Mouse (Mus musculus) ES-Bruce4 (cell line): ENCODE results near the gene Hinfp. TPM values are rescaled to one million over a fixed set of nuclear protein-coding genes. Genes with fewer than 3 reads are reported as not detected.

Experiments
- H3K27ac ChIP-seq: 2 replicates; pipeline ENCODE4 v1.5.1; 2012; ENCODE audit warnings: low read length, inconsistent platforms; ENCODE audit not compliant: insufficient read depth
- H3K27me3 ChIP-seq: 2 replicates; pipeline ENCODE4 v1.6.1; 2012; ENCODE audit warnings: mild to moderate bottlenecking, low read length, inconsistent platforms; ENCODE audit not compliant: control insufficient read depth, poor library complexity, insufficient read depth, severe bottlenecking
- H3K36me3 ChIP-seq: 2 replicates; pipeline ENCODE4 v1.6.1; 2012; ENCODE audit warnings: inconsistent platforms, mild to moderate bottlenecking, low read length, moderate library complexity; ENCODE audit not compliant: control insufficient read depth, poor library complexity, insufficient read depth, severe bottlenecking
- H3K4me1 ChIP-seq: one replicate; pipeline ENCODE4 v1.8.1; 2011; ENCODE audit warnings: low read length; ENCODE audit not compliant: control insufficient read depth, insufficient read depth
- H3K4me3 ChIP-seq: 2 replicates; pipeline ENCODE4 v1.5.1; 2011; ENCODE audit warnings: low read depth, mild to moderate bottlenecking, low read length
- H3K9ac ChIP-seq: 2 replicates; pipeline ENCODE4 v1.6.1; 2012; ENCODE audit warnings: low read depth, mild to moderate bottlenecking, inconsistent platforms; ENCODE audit not compliant: poor library complexity, severe bottlenecking
- H3K9me3 ChIP-seq: replicated peaks from 2 replicates; pipeline ENCODE4 v1.6.1; 2012; ENCODE audit warnings: mild to moderate bottlenecking, low read length, inconsistent platforms; ENCODE audit not compliant: control insufficient read depth, poor library complexity, insufficient read depth, severe bottlenecking
- CTCF ChIP-seq: IDR thresholded peaks from one replicate; pipeline ENCODE4 v1.8.1; 2011; ENCODE audit warnings: low read depth, low read length
- EP300 ChIP-seq: IDR thresholded peaks from 2 replicates; pipeline ENCODE4 v1.6.1; 2011; ENCODE audit warnings: low read depth, low read length; ENCODE audit not compliant: insufficient read depth
- POLR2A ChIP-seq: IDR thresholded peaks from one replicate; pipeline ENCODE4 v1.8.1; 2011; ENCODE audit warnings: low read length; ENCODE audit not compliant: insufficient read depth
- polyA plus RNA-seq: library from polyadenylated mRNA; stranded (reverse); fragments of >200 nt; gene quantifications from 2 replicates; pipeline ENCODE4 v1.2.4, GENCODE M21; 2011; ENCODE audit warnings: low read depth; ENCODE audit not compliant: missing spikeins, insufficient read depth, insufficient read length

The Hinfp gene
- polyA plus RNA-seq, 1 experiment = 27.8 TPM

DNA sequence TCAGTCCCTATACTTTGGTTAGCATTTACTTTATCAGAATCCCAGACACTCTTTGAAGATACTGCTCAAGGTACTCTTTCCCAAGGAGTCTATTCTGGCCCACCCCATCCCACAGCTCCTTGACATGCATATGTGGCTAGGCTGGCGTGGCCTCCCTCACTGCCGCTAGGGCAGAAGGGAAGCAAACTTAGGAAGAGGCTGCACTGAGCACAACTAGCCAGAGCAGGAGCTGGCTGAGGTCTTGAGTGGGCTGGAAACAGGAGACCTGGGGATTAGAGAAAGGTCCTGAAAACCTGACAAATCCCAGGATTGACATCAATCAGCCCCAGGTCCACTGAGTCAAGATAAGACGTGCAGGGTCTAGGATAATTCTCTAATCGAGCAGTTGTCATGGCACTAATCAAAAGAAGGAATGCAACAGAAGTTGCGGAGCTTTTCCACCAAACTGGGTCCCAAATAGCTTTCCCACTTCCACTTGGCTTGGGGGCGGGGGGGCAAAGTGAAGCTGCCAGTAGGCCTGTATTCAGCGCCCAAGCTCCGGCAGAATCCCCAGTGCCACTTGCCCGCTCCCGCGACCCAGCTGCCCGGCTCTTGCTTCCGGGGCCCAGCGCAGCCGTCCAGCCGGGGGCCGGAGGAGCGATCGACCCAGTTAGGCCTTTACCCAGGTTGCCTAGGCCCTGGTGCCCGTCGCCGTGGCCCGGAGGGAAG, 38.0 kb downstream of the Hinfp start:
- H3K36me3 ChIP-seq = no peaks in the 10 kb centered on the region
- H3K9ac ChIP-seq = peak overlapping the region; percentile 77
- peak overlapping the region; percentile 57 for H3K4me3 ChIP-seq
- H3K27ac ChIP-seq = no peak overlapping the region
- no peaks in the 10 kb centered on the region for H3K9me3 ChIP-seq
- TF ChIP-seq CTCF = no peak
- no peak for TF ChIP-seq EP300
- no peak for TF ChIP-seq POLR2A
- H3K27me3 ChIP-seq = no peaks in the 10 kb centered on the region
- no peaks in the 10 kb centered on the region for H3K4me1 ChIP-seq

DNA sequence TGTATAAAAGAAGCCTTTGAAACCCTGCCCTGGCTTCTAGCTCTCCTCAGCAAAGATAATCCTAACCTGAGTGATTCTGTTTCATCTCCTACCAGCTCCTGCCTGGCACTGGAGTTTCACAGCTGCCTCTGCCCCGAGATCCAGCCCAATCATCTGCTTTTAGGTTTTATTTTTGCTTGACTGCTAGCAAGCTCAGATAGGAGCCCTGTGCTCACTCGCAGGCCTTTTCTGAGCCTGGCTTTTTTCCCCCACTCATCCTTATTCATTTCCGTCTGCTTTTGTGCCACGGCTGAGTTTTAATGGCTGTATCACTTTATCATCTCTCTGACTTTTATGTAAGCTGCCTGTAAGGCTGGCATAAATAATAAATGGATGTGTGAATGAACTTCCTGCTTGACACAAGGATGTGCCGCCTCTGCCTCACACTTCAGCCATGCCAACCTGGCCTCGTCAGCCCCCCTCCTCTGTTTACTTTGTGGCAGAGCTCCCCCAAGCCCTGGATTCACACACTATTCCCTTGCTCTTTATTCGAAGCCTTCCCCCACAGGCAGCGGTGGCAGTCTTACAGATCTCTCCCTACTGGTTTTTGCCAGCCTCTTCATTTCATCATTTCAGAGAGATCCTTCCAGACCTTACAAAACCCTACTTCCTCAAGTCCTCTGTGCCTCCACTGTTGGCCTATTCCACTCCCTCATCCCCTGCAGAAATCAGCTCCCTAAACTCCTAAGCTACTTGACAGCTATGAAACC, 38.8 kb downstream of the Hinfp start:
- H3K27ac ChIP-seq = no peak overlapping the region

DNA sequence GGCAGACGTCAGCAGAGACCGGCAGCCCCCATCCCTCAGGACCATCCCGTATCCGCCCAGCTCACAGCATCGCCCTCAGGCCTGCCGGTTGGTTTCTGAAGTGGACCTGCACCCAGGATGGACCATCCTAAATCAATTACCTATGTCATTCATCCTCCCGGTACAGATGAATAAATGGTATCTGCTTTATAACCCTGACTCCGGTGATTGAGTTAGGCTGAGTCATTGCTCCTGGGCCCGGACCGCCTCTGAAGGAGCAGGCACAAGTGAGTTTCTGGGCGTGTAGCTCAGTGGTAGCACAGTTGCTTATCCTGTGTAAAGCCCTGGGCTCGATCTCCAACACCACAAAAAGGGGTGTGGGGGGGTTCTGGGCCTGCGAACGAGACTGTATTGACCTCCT, 44.1 kb downstream of the Hinfp start:
- TF ChIP-seq POLR2A = no peak
- TF ChIP-seq CTCF = no peak
- no peak for TF ChIP-seq EP300
- no peak overlapping the region for H3K4me3 ChIP-seq
- no peak overlapping the region for H3K27ac ChIP-seq
- H3K4me1 ChIP-seq = no peaks in the 10 kb centered on the region
- no peak overlapping the region for H3K9ac ChIP-seq
- no peaks in the 10 kb centered on the region for H3K27me3 ChIP-seq
- H3K36me3 ChIP-seq = no peaks in the 10 kb centered on the region
- no peaks in the 10 kb centered on the region for H3K9me3 ChIP-seq

More for the DNA sequence above, 38.8 kb downstream of the Hinfp start:
- Histone ChIP-seq H3K4me1 (no peaks in the 10 kb centered on the region), H3K4me3 (no peak overlapping the region), H3K9me3 (no peaks in the 10 kb centered on the region), H3K27me3 (no peaks in the 10 kb centered on the region), H3K36me3 (no peaks in the 10 kb centered on the region), H3K9ac (no peak overlapping the region)
- TF ChIP-seq POLR2A (no peak), EP300 (no peak), CTCF (no peak)

DNA sequence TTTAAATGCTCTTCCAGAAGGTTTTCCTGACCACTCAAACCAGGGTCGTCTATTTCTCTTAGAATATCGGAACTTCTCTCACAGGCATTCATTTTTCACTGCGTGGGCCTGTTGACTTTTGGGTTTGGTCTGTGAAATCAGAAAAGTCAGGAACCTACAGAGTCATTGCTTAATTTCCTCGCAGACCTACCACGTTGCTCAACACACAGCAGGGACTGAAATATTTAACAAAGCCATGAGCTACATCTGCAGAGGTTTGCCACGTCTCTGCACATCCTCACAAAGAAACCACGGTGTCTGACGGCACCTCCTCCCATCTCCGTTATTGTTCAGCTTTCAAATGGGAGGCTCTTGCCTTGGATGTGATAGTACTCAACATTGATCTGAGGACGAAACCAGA, 46.5 kb downstream of the Hinfp start:
- no peaks in the 10 kb centered on the region for H3K36me3 ChIP-seq
- H3K27ac ChIP-seq = no peak overlapping the region
- no peak overlapping the region for H3K4me3 ChIP-seq
- H3K4me1 ChIP-seq = no peaks in the 10 kb centered on the region
- H3K9ac ChIP-seq = no peak overlapping the region
- no peak for TF ChIP-seq POLR2A
- no peak for TF ChIP-seq CTCF
- no peak for TF ChIP-seq EP300
- no peaks in the 10 kb centered on the region for H3K27me3 ChIP-seq
- no peaks in the 10 kb centered on the region for H3K9me3 ChIP-seq

DNA sequence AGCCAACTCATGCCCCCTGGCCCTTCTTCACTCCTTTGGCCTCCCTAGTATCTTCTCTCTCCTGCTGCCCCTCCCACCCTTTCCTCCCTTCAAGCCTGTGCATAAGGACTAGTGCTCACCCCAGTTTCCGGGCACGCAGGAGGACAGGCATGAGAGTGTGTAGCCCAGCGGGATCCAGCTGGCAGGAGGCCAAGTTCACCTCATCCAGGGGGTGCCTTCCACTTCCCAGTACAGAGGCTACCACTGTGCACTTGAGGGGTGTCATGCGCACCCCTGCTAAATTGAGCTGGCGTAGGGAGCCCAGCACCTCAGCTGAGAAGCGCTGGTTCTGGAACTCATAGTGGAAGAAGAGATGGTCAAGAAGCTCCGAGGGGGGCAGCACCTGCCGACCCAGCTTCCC, 49.3 kb downstream of the Hinfp start:
- TF ChIP-seq CTCF (no peak), POLR2A (no peak), EP300 (no peak)
- Histone ChIP-seq H3K4me1 (no peaks in the 10 kb centered on the region), H3K9me3 (no peaks in the 10 kb centered on the region), H3K4me3 (peak overlapping the region; percentile 5; the same call in 1 of the 2 replicates), H3K27me3 (no peaks in the 10 kb centered on the region), H3K27ac (no peak overlapping the region), H3K36me3 (no peaks in the 10 kb centered on the region), H3K9ac (no peak overlapping the region)

DNA sequence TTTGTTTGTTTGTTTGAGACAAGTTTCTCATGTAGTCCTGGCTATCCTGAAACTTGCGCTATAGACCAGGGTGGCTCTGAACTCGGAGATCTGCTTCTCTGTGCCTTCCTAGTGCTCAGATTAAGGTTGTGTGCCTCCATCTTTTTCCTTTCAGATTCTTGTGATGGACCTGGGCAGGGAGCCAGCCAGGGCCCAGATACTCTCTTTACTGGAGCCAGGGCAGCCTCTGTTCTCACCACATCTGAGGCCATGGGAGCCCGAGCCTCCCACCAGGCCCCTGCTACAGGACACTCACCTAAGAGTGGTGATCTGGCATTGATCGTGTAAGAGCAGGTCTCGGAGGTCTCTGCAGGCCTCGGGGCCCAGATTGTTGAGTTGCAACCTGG, 50.3 kb downstream of the Hinfp start:
- Histone ChIP-seq H3K27ac (no peak overlapping the region), H3K4me3 (no peak overlapping the region)

More for the DNA sequence above, 50.3 kb downstream of the Hinfp start:
- Histone ChIP-seq H3K9me3 (no peaks in the 10 kb centered on the region), H3K9ac (no peak overlapping the region), H3K36me3 (no peaks in the 10 kb centered on the region), H3K27me3 (no peaks in the 10 kb centered on the region), H3K4me1 (peaks cover 1% of the 10 kb centered on the region)
- no peak for TF ChIP-seq CTCF
- TF ChIP-seq POLR2A = no peak
- no peak for TF ChIP-seq EP300
